Mouse (Mus musculus): ENCODE data around the gene Myo18a.

- no peak for TF ChIP-seq CTCF (IDR thresholded peaks at IDR 0.05; ENCODE audit: control insufficient read depth, insufficient read depth, insufficient read length)
- no peak for TF ChIP-seq MYOD1 (IDR thresholded peaks at IDR 0.05; ENCODE audit: control insufficient read depth, insufficient read length, low read depth)
- TF ChIP-seq MAX (IDR thresholded peaks at IDR 0.05) = no peak
- no peak for TF ChIP-seq MYOG (IDR thresholded peaks at IDR 0.05; ENCODE audit: control insufficient read depth, extremely low read depth, insufficient read length)
- TF ChIP-seq FOSL1 (IDR thresholded peaks at IDR 0.05; ENCODE audit: insufficient read depth, low read length, poor library complexity, severe bottlenecking) = no peak
- TF ChIP-seq USF1 (IDR thresholded peaks at IDR 0.05; ENCODE audit: low read depth) = no peak
Measured at GRCm38 (mm10) chr11:77884524-77885245, 121.6 kb downstream of the Myo18a start.
